Mouse (Mus musculus) cortical plate, adult 2 months (tissue): Measurements from ENCODE around the gene Dsp.

Source experiments
- CTCF ChIP-seq: fragments of 200-500 bp; IDR thresholded peaks from 2 replicates; pipeline ENCODE4 v1.5.1; 2011; ENCODE audit warnings: mild to moderate bottlenecking, control low read depth, low read length; ENCODE audit not compliant: insufficient read depth; ENCODE audit errors: extremely low read depth
- POLR2A ChIP-seq: fragments of 200-500 bp; IDR thresholded peaks from 2 replicates; pipeline ENCODE4 v1.6.1; 2011; ENCODE audit warnings: mild to moderate bottlenecking, low read length, control low read depth; ENCODE audit not compliant: insufficient read depth; ENCODE audit errors: extremely low read depth

- TF ChIP-seq CTCF (no peak), POLR2A (no peak)
These were observed 81.3 kb downstream of the Dsp start for GRCm38 (mm10) chr13:38232411-38232810.
